Mouse (Mus musculus) heart, adult 2 months (tissue): ENCODE measurements around the gene 4930453N24Rik.

Experiments
- CTCF ChIP-seq: fragments of 200-600 bp; IDR thresholded peaks from 2 replicates; pipeline ENCODE4 v1.8.1; 2022; ENCODE audit warnings: antibody characterized with exemption, mild to moderate bottlenecking, moderate library complexity
- POLR2A ChIP-seq: fragments of 200-500 bp; IDR thresholded peaks from 2 replicates; pipeline ENCODE4 v1.6.1; 2011; ENCODE audit warnings: mild to moderate bottlenecking, low read depth, low read length, control low read depth; ENCODE audit not compliant: insufficient read depth

GRCm38 (mm10) chr16:64817094-64817765, 46.3 kb upstream of the 4930453N24Rik start:
- TF ChIP-seq CTCF (no peak), POLR2A (no peak)
